Mouse (Mus musculus) effector memory CD4-positive, alpha-beta T cell, adult 5 months (primary cell): ENCODE results near the gene Olfr73. TPM values are rescaled to one million over a fixed set of nuclear protein-coding genes. Genes with fewer than 3 reads are reported as not detected.

Experiments used
- polyA plus RNA-seq: library from polyadenylated mRNA; unstranded; fragments of 100-300 nt; shearing (Covaris generic); gene quantifications from one replicate; pipeline ENCODE4 v1.2.1, GENCODE M21; 2017

Olfr73 gene
- not detected for polyA plus RNA-seq

GRCm38 (mm10) chr2:88037599-88037998 lies at the start of gene Olfr73:
Gene Olfr73 (minus strand): TSS chr2:88037699.

GRCm38 (mm10) chr2:88071730-88072129 lies 34.2 kb upstream of the Olfr73 start, which contains the start of gene Olfr1163:
Gene Olfr1163 (minus strand): TSS chr2:88071830.

GRCm38 (mm10) chr2:88051029-88051428 lies 13.5 kb upstream of the Olfr73 start, which contains the start of gene Olfr1162:
Gene Olfr1162 (minus strand): TSS chr2:88051129.

GRCm38 (mm10) chr2:88022474-88022873 lies 15.0 kb downstream of the Olfr73 start, which contains the start of gene Olfr1161:
Gene Olfr1161 (plus strand): TSS chr2:88022774.

GRCm38 (mm10) chr2:88007515-88008318 lies 29.8 kb downstream of the Olfr73 start, which contains the start of gene Olfr1160:
Gene Olfr1160 (minus strand): TSS chr2:88008268.

GRCm38 (mm10) chr2:87989813-87990212 lies 47.7 kb downstream of the Olfr73 start, which contains the start of gene Olfr1158:
Gene Olfr1158 (plus strand): TSS chr2:87990113.

Other genes with a start within 250 kb of the Olfr73 start
- not detected for gene Olfr1143, start 237.1 kb downstream of the Olfr73 start, polyA plus RNA-seq
- gene Olfr1145, start 227.9 kb downstream of the Olfr73 start, polyA plus RNA-seq = not detected
- not detected for gene Olfr1148, start 207.2 kb downstream of the Olfr73 start, polyA plus RNA-seq
- gene Olfr1150-ps1, start 193.7 kb downstream of the Olfr73 start, polyA plus RNA-seq = not detected
- not detected for gene Olfr1151, start 181.8 kb downstream of the Olfr73 start, polyA plus RNA-seq
- 0.07 TPM for gene Olfr1152, start 171.2 kb downstream of the Olfr73 start, polyA plus RNA-seq
- not detected for gene Olfr1153, start 142.7 kb downstream of the Olfr73 start, polyA plus RNA-seq
- not detected for gene Olfr1154, start 132.5 kb downstream of the Olfr73 start, polyA plus RNA-seq
- gene Olfr1155, start 92.6 kb downstream of the Olfr73 start, polyA plus RNA-seq = not detected
- 0.30 TPM for gene Olfr1156, start 84.6 kb downstream of the Olfr73 start, polyA plus RNA-seq
- gene Olfr1157, start 69.4 kb downstream of the Olfr73 start, polyA plus RNA-seq = not detected
- gene Olfr74, start 63.0 kb downstream of the Olfr73 start, polyA plus RNA-seq = not detected
- gene Olfr1158, start 47.6 kb downstream of the Olfr73 start, polyA plus RNA-seq = not detected
- 0.06 TPM for gene Olfr1160, start 29.4 kb downstream of the Olfr73 start, polyA plus RNA-seq
- gene Olfr1161, start 14.9 kb downstream of the Olfr73 start, polyA plus RNA-seq = not detected
- not detected for gene Olfr1162, start 13.4 kb upstream of the Olfr73 start, polyA plus RNA-seq
- gene Olfr1163, start 34.1 kb upstream of the Olfr73 start, polyA plus RNA-seq = not detected
- gene Olfr1164, start 56.3 kb upstream of the Olfr73 start, polyA plus RNA-seq = not detected
- not detected for gene Olfr1166, start 90.6 kb upstream of the Olfr73 start, polyA plus RNA-seq
- gene Olfr1167, start 117.5 kb upstream of the Olfr73 start, polyA plus RNA-seq = not detected
- not detected for gene Olfr1168, start 144.2 kb upstream of the Olfr73 start, polyA plus RNA-seq
- gene Olfr1170, start 190.6 kb upstream of the Olfr73 start, polyA plus RNA-seq = not detected
- not detected for gene Olfr1173, start 242.2 kb upstream of the Olfr73 start, polyA plus RNA-seq